ENCODE assay signal across 28 mouse cellular contexts in the genomic region with DNA sequence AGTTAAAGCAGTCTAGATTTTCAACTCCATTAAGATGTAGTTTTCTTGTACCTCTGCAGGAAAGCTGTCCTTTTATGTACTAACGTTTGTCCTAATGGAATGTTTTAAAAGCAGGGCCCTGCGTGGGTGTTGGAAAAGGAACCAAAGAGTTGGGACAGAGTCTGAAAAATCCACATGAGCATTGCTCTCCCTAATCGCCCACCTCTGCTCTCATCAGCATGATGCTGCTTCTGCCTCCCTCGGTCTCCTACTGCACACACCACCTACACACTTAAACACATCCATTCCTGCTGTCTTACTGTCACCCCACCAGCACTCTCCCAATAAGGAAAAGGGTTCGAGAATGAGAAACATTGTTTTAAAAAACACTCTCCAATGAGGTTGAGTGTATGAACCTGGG.
DNase-seq lines count a peak whose midpoint lies in the region; ATAC-seq and TF ChIP-seq lines count a peak whose summit lies in the region.
"Had no signal": no experiment of that assay in that cellular context is flagged by ENCODE, and none has a peak within 500 bp of the region (broad histone marks: within the 10 kb centered on the region; RNA-seq: fewer than 3 reads in every experiment).

No protein-coding gene starts in this region.

- peaks cover 10% of the 10 kb centered on the region for H3K4me1 ChIP-seq in heart, embryonic 11.5 days (ENCODE audit: control insufficient read depth, insufficient read depth, low read length)
- 0 out of 2 replicates have a peak, but pooled peaks cover 1% of the 10 kb centered on the region for H3K4me1 ChIP-seq in forebrain, embryonic 15.5 days

- ATAC-seq in heart, embryonic 11.5 days (replicated peaks; ENCODE audit: insufficient number of reproducible peaks, low FRiP score, low TSS enrichment), result no peak
- no peak for ATAC-seq in forebrain, embryonic 15.5 days (replicated peaks)
- ATAC-seq: CD4-positive, CD25-positive, alpha-beta regulatory T cell, adult 4 months; forebrain, embryonic 16.5 days; hindbrain, embryonic 16.5 days; intestine, embryonic 15.5 days had no signal

- WGBS in heart, embryonic 11.5 days (ENCODE audit: insufficient replicate concordance), result 80% methylated on average over 5 of the region's 5 CpGs
- 82% methylated on average over 5 of the region's 5 CpGs for WGBS in forebrain, embryonic 15.5 days

- no peak overlapping the region for H3K9ac ChIP-seq in heart, embryonic 11.5 days (ENCODE audit: low read depth, low read length)
- H3K9ac ChIP-seq in forebrain, embryonic 15.5 days (replicated peaks), result no peak overlapping the region
- H3K9ac ChIP-seq: embryonic facial prominence, embryonic 13.5 days; forebrain, embryonic 12.5 days; hindbrain, embryonic 13.5 days; intestine, embryonic 15.5 days had no signal

- no peak for TF ChIP-seq CTCF in layer of hippocampus, adult 2 months (conservative IDR thresholded peaks at IDR 0.05)

- no peaks in the 10 kb centered on the region; the same call in 1 of the 2 replicates for H3K36me3 ChIP-seq in heart, embryonic 11.5 days (ENCODE audit: control insufficient read depth, insufficient read depth, low read length)
- no peaks in the 10 kb centered on the region for H3K36me3 ChIP-seq in forebrain, embryonic 15.5 days
- H3K36me3 ChIP-seq: embryonic facial prominence, embryonic 10.5 days; forebrain, embryonic 12.5 days; hindbrain, embryonic 10.5 days; hindbrain, embryonic 13.5 days; intestine, embryonic 15.5 days had no signal

- H3K27ac ChIP-seq in heart, embryonic 11.5 days (ENCODE audit: low read depth, low read length), result no peak overlapping the region
- H3K27ac ChIP-seq in layer of hippocampus, adult 2 months, result peak overlapping the region; percentile 52
- H3K27ac ChIP-seq in forebrain, embryonic 15.5 days (replicated peaks), result no peak overlapping the region
- H3K27ac ChIP-seq: embryonic facial prominence, embryonic 10.5 days; embryonic facial prominence, embryonic 13.5 days; forebrain, embryonic 12.5 days; heart, embryonic 10.5 days; hindbrain, embryonic 10.5 days; hindbrain, embryonic 13.5 days; intestine, embryonic 15.5 days had no signal

- no peaks in the 10 kb centered on the region for H3K27me3 ChIP-seq in heart, embryonic 11.5 days (ENCODE audit: control insufficient read depth, insufficient read depth, low read length)
- H3K27me3 ChIP-seq in forebrain, embryonic 15.5 days, result no peaks in the 10 kb centered on the region
- H3K27me3 ChIP-seq: embryonic facial prominence, embryonic 13.5 days; forebrain, embryonic 12.5 days; hindbrain, embryonic 13.5 days; intestine, embryonic 15.5 days had no signal

- H3K9me3 ChIP-seq in heart, embryonic 11.5 days (replicated peaks; ENCODE audit: control insufficient read depth, low read length), result no peaks in the 10 kb centered on the region
- H3K9me3 ChIP-seq in forebrain, embryonic 15.5 days, result no peaks in the 10 kb centered on the region
- H3K9me3 ChIP-seq: embryonic facial prominence, embryonic 10.5 days; embryonic facial prominence, embryonic 13.5 days; forebrain, embryonic 12.5 days; heart, embryonic 10.5 days; hindbrain, embryonic 10.5 days; hindbrain, embryonic 13.5 days; intestine, embryonic 15.5 days had no signal

- no peak overlapping the region for H3K4me2 ChIP-seq in heart, embryonic 11.5 days
- H3K4me2 ChIP-seq in forebrain, embryonic 15.5 days (replicated peaks), result no peak overlapping the region
- H3K4me2 ChIP-seq: embryonic facial prominence, embryonic 13.5 days; forebrain, embryonic 12.5 days; hindbrain, embryonic 13.5 days; intestine, embryonic 15.5 days had no signal

- peak; percentile 82 for DNase-seq in heart, adult 11 months
- no peak for DNase-seq in layer of hippocampus, adult 2 months (ENCODE audit: low spot score in 2 of 2)
- DNase-seq in layer of hippocampus, postnatal 36 days, result no peak
- peak; percentile 54 for DNase-seq in brain, adult 2 months (ENCODE audit: low read depth, low spot score)
- DNase-seq: adrenal gland, adult 2 months; adrenal gland, postnatal 14 days; cerebellum, adult 11-12 months; cerebellum, adult 8-10 months; cerebellum, postnatal 10 days; cerebellum, postnatal 36 days; embryo, embryonic 11 days; gastrocnemius, postnatal 10 days; gastrocnemius, postnatal 36 days; heart, adult 18-20 months; heart, postnatal 36 days had no signal

- H3K4me3 ChIP-seq in heart, embryonic 11.5 days (ENCODE audit: low read depth, low read length), result no peak overlapping the region
- no peak overlapping the region for H3K4me3 ChIP-seq in layer of hippocampus, adult 2 months
- no peak overlapping the region for H3K4me3 ChIP-seq in forebrain, embryonic 15.5 days
- H3K4me3 ChIP-seq: embryonic facial prominence, embryonic 10.5 days; embryonic facial prominence, embryonic 13.5 days; erythroblast, embryonic 14.5 days; forebrain, embryonic 12.5 days; heart, embryonic 10.5 days; hindbrain, embryonic 10.5 days; hindbrain, embryonic 13.5 days; intestine, embryonic 15.5 days had no signal

Comparison
In these comparisons a context has a peak if more than half of its experiments do, and no peak if none do; other contexts are left out.
1. DNase-seq: peak in heart, adult 11 months (single experiment) and brain, adult 2 months (single experiment); none in layer of hippocampus, adult 2 months (0 of 2) and layer of hippocampus, postnatal 36 days (0 of 2).